Mouse (Mus musculus) MN1 (cell line): ENCODE results near the gene Sc5d.

Experiments
- DNase-seq: peaks from one replicate; pipeline ENCODE4 v3.0.0-alpha.2; 2016; ENCODE audit warnings: low spot score

The Sc5d gene

DNA sequence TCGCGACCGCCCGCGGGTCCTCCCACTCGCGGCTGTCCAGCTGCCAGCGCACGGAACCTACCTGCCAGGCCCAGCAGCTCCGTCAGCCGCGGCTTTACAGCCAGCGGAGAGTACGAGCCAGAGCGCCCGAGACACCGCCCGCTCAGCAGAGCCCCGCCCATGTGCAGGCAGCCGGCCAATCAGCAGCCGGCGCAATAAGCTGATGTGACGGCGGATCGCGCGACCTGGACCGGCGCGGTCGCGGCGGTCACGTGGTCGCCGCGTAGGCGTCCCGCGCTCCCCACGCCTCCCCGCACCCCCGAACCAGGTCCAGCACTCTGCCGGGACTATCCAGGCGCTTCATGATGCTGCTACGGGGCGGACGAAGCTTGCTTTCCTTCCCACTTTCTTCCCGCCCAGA lies at the start of gene Sc5d:
Gene Sc5d (minus strand): TSS at position 112 of the 400 bp plus-strand sequence.
- peak; percentile 94 for DNase-seq

DNA sequence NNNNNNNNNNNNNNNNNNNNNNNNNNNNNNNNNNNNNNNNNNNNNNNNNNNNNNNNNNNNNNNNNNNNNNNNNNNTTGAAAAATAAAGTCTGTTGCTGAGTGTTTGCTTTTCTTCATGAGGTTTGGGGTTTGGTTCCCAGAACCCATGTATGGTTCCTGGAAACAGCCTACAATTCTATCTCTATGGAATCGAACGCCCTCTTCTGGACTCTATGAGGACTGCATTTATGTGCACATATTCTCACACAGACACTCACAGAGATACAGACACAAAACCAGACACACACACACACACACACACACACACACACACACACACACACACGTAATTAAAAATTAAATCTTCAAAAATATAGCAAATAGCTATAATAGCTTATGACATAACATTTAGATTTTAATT lies 47.3 kb upstream of the Sc5d start:
- no peak for DNase-seq

DNA sequence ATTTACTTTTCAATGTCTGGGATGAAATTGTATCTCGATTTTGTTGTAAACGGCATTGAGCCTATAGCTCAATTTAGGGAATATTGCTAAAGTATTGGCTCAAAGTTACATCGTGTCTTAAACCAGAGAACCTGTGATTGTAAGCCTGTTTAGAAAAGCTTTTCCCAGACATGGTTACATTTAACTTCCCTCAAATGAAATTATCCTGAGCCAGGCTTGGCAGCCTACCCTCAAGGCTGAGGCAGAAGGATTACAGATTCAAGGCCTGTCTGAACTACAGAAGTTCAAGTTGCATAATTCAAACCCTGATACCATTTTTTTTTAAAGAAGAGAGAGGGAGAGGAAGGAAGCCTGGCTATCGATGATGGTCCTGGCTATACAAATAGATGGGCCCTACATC lies 39.8 kb upstream of the Sc5d start:
- no peak for DNase-seq

DNA sequence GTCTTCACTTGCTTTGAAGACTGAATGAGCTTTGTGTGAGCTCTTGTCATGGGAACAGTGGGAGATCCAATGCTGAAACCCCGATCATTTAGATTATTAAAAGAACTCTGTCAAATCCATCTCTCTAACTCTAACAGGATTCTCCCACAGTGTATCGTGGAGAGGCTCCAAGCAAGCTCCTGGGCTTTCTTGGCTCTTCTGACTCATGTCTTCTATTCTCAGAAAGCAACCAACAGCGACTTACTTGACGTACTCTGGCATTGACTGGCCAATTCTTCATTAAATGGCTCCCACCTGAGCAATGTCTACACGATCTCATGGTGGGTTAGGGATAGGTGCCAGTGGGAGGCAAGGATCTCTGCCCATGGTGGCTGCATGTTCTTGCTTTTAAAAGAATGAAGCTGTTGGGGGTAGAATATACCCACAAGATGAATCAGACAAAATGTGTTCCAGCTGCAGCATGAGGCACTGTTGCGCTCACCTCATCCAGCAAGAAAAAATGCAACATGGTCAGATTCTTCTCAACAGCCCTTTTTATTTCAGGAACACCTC lies 37.1 kb upstream of the Sc5d start:
- no peak for DNase-seq

DNA sequence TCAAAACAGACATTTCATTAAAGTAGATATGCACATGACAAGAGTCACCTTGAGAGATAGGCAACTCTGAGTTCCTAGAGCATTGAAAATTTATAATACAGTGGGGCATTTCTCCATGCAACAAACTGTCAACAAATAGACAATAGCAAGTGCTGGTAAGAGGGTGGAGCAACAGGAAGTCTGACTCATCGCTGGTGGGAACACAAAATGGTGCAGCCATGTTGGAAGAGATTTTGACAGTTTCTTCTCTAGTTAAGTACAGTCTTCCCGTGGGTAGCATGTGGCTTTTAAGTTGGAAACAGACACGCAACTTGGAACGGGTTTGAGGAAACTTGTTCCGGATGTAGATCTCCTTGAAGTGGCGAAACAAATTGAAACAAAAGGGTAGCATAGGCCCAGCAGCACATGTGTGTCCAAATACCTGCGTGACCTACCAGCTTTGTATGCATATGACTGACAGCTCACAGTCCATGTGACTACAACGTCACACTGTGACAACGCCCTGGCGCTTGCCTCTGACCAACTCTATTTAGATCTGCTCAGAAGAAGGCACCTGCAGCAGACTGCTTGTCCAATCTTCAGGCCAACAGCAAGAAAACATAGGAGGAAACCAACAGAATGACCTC lies 32.4 kb upstream of the Sc5d start:
- no peak for DNase-seq

DNA sequence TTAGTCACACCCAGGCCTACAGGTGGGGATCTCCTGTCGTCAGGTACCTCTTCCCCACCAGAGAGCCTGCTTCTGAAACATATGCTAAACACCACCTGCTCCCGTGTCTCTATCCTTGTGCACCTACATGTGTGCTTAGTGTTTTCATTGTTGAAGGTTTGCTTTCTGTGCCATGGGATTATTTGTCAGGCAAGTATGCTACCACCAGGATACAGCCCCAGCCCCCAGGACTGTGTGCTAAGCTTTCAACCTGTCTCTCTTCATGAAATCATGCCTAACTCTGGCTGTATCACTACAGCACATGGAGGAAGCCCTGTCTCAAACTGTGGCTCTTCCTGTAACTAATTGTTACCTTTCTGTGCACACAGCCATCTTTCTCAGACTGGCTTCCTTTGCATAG lies 30.1 kb upstream of the Sc5d start:
- no peak for DNase-seq

DNA sequence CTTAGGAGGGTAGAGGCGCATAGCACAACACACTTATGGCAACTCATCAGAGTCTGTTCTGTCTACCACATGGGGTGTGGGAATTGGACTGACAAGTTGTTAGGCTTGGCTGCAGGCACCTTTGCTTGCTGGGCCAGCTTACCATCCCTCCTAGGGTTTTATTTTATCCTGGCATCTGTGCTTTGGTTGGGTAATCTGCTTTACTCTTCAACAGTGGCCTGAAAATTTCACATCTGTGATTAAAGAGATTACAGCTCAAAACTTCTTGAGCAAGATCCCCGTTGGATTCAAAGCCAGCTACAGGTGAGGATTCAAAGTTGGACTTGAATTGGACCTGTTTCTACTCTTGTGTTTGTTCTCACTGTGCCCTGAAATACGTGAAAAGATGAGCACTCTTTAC lies 29.5 kb upstream of the Sc5d start:
- no peak for DNase-seq

DNA sequence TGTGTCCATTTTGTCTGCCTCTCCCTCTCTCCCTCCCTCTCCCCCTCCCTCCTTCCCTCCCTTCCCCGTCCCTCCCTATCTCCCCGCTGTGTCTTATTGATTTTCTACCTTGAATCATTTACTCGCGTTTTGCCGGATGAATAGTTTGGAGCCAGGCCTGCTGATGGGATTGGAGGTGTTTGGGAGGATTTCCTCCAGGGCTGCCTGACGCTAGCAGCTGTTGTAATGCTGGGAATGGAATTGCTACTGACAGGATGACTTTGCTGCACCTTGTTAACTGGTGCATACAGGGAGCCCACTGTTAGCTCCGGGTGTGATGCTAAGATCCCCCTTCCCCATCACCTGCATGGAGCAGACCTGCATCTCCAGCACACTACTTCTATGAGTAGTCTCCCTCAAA lies 29.0 kb upstream of the Sc5d start:
- DNase-seq: no peak

DNA sequence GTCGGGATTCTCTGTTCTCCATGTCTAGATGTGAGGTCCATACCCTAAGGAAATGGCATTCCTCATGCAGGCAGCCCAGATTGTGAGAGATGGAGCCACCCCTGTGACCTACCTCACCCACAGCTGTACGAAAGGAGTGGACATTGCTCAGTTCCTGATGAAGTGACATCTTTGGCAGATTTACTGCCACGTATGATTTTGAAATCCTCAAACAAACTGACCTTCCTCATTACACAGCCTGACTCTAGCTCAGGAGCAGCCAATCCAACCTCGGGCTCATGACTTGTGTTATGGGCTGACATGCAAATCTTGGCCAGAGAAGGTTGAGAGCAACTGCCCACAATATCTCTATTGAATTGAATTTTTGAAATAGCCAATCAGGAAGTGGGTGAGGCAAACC lies 15.6 kb upstream of the Sc5d start:
- DNase-seq: no peak

DNA sequence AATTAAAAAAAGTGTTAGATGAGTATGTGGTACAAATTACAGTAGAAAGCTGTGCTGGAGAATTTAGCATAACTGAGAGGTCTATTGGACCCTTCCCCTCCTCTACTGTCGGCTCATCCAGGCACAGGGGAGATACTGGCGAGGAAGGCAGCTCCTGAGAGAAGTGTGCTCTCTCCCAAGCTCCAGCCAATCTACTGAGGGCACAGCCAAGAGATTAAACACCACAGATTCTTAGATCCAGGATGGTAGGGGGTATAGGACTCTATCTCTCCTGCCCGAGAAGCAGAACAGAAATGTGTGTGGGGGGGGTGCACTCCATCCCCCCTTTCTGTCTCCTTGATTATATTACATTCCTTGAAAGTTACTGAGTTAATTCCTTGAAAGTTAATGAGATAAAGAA lies 14.0 kb upstream of the Sc5d start:
- DNase-seq: no peak

DNA sequence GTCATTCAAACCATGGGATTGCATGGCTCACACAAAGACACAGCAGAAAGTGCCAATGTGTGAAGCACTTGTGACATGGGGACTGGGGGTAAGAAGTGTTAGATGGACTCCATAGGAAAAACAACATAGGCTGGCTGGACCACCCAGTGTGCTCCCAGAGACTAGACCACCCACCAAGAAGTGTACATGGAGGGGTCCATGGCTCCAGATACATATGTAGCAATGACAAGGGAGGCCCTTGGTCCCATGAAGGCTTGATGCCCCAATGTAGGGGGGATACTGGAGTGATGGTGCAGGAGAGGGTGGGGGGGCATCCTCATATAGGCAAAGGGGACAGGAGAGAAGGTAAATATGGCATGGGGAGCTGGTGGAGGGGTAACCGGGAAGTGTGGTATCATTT lies 13.6 kb upstream of the Sc5d start:
- DNase-seq: no peak

DNA sequence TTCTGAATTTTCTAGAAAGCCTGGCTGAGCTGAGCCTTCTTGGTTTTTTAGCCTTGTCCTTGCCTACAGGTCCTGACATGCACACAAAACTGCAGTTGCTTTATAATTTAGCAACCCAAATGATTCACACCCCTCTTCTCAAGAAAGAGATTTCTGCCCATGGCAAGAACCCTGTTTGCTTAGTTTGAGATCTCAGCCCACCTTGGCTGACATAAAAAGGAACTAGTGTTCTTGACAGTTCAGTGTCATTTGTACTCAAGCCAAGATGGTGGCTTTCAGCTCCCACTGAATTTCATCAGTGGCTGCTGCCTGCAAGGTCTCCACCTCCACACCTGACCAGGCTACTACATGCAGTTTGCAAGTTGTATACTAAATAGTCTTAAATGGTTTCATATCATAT lies 13.1 kb upstream of the Sc5d start:
- no peak for DNase-seq

DNA sequence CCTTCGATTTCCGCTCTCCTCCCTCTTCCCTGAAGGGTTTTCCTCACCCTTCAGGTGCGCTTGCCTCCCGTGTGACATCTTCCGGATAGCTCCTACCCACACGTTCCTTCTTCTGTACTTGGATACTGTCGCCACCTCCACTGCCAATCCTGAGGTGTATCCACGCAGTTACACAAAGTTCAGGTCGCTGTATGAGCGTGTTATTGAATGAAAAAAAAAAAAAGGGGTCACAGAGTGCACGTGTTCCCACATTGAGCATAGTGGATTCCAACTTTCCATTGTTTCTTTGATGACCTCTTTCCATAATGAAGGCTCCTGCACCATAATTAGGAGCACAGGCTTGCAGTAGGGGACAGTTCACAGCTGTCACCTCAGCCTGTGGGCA lies 11.7 kb upstream of the Sc5d start:
- DNase-seq: no peak

DNA sequence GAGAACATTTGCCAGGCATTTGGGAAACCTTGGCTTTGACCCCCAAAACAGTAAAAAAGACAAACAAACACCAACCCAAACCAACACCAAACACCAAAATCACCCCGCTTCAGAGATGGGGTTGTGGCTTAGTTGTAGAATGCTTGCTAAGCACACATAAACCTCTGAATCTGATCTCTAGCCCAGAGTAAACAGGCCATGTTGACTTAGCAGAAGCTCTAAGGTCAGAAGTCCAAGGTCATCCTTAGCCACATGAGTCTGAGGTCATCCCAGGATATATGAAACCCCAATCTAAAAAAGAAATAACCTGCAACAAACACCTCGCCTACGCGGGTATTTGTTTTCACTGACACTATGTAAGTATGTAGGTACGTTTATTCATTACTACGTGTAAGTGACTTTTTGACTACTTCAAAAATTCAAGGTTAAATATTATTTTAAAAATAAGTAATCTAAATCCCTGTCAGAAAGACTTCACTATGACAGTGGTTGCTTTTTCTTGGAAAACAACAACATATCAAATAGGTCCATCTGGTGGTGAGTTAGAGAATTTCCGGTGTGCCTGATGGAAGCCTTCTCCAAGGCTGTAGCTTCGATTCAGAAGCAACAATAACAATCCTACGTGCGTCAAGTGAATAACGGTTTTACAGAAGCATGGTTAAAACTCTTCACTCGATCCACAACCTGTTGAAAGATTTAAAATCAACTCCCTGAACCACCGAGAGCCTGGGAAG lies 11.1 kb upstream of the Sc5d start:
- peak; percentile 21 for DNase-seq

DNA sequence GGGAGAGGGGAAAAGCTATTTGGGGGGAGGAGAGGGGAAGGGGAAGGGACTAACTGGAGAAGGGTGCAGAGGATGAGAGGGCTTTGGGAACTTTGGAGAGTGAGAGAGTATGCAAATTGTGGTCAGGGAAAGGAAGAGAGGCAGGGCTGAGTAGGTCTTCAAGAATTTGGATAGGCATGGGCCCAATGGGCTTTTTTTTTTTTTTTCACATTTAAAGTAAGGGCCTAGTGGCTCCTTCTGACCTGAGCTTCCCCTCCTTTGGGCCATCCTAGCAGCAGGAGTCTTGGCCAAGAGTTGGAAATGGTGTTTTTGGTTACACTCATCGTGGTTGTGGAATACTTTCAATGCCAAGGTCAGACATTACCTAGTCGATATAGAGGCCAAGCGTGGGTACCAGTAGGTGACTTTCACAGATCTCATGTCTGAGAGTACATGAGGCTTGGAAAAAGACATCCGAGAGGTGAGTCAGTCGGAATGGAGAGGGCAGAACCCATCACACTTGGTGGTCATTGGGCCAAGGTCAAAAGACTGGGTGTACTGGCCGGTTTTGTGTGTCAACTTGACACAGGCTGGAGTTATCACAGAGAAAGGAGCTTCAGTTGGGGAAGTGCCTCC lies 9.7 kb upstream of the Sc5d start:
- DNase-seq: no peak

DNA sequence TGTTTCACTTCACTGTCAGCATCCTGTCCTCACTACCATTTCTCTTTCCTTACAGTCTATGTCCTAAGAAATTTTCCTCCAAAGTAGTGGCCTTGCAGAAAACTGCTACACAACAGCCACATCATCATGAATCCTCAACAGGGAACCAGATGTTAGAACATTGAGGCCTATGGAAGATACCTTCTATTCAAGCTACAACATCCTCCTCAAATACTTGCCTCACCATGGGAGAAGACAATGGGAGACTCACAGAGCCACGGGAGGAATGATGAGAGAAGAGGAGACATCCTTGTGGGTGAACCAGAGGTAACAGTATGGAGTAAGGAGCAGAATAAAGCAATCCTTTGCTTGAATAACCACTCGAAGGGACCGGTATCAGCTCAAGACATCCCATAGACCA lies 9.1 kb upstream of the Sc5d start:
- DNase-seq: no peak

DNA sequence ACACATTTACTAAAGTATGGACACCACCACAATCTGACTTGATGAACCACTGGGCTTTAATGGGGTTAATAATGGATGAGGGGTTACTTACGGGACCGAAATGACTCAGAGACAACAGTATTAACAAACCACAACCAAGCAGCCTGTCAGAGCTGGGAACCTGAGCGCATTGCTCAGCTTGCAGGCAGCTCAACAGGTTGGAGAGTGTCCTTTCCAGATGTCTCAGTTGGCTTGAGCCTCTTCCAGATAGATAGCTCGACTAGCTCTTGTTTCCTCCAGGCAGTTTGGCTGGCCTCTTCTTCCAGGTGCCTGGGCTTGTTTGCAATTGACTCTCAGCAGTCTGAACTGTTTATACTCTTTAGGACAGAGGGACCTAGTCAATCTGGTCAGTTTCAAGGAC lies 8.6 kb upstream of the Sc5d start:
- DNase-seq: no peak

DNA sequence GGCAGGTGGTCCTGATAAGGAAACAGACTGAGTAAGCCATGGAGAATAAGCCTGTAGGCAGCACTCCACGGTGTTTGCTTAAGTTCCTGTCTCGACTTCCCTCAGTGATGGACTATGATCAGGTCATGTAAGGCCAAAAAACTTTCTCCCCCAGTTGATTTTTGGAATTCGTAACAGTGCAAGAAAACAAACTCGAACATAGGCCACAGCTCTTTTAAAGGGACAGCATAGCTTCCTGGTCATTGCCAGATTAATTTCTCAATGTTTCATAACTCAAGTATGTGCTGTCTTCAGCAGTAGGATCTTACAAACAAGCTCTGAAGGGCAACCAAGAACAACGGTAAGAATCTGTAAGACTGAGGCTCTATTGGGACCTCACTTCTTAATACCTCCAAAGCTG lies 7.4 kb upstream of the Sc5d start:
- no peak for DNase-seq

DNA sequence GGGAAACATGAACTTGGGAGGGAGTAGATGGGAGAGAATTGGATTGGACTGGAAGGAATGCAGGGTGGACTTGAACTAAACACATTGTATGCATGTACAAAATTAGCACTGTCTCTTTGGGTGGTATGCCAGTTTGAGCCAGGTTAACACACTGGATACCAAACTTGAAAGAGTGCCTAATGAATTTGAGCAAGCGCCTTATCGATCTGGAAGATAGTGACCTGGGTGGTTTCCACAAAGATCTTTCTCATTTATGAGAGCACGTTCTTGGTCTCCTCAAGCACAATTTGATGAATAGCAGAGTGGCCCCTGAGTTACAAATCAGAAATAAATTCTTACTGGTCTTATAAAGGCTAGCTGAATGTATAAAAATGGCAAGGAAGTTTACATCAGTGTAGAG lies 6.6 kb upstream of the Sc5d start:
- no peak for DNase-seq

DNA sequence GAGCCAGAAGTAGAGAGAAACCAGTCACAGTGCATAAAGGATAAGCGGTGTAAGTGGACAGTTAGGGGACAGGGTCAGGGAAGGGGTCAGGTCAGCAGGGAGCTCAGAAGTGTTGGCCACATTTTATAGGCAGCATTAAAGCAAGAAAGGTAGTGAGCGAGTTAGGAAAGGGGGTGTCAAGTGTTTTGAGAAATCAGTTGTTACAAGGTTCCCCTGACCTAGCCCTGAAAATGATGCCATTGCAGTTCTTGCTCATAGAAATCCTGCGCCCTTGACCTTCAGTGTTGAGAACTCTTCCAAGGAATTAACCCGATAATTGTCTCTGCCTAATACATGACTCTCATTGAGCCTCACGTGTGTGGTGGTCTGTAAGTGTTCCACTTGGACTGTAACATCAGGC lies 6.0 kb upstream of the Sc5d start:
- no peak for DNase-seq

DNA sequence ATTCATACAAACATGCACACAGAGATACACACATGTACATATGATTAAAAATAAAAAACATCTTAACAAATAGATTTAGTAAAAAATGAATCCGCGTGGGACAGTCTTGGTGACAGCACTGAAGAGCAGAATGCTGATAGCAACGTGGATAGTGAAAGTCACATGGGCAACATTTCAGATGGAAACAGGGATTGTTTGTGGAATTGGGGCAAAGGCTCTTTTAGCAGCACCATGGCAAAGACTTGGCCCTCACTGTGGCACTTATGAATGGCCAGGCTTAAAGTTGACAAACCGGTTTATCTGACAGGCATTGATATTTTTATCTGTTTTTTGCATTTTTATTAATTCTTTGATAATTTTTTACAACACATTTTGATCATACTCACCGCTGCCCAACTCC lies 4.3 kb upstream of the Sc5d start:
- DNase-seq: no peak

DNA sequence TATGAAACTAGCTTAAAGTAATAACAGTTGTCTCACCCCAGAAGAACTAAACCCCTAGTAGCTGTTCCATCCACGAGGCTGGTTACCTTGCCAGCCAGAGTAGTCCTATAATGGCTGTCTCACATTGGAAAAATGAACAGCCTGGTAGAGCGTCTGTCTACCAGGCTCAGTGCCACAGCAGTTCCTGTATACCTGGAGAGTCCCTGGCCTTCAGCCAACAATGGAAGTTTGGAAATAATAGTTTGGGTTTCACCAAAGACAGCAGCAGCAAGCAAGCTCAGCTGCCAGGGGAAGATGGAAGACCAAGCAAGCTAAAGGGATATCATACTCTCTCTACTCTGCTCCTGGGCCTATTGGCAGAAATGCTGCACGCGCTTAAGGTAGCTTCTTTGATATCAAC lies 1.3 kb upstream of the Sc5d start:
- DNase-seq: no peak

DNA sequence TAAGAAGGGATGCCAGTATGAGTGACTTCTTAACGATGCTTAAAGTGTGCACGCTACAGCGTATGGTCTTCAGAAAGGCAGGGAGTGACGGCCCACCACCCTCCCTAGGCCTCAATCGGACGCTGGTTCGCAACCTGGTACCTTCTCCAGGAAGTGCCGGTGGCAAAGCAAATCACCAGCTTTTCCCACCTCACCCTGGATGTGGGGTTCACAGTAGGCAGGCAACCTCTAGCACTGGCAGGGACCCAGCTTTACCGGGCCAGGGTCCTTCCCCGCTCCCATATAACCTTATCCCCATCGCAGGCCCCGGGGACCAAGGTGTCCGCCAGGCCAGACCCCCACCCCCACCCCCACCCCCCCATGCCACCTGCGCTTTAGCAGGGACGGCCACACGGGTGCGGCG lies 346 bp downstream of the Sc5d start:
- peak; percentile 18 for DNase-seq

DNA sequence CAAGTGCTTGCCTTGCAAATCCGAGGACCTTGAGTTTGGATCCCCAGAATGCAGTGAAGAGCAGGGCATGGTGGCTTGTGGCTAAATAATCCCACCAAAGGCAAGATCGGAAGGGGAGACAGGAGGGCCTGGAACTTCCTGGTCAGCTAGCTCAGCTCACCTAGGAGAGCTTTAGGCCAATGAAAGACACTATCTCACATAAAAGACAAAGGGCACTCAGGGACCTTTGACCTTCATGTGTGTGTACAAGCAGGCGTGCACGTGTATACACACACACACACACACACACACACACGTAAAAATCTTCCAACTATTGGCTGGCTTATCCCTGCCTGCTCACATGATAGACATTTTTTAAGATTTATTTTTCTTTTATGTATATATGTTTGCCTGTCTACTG lies 3.6 kb downstream of the Sc5d start:
- no peak for DNase-seq
